Mouse (Mus musculus): ENCODE data around the gene Atf3.
A peak's percentile ranks its signal among the peaks of the same experiment; 100 is the strongest.

Atf3 gene

DNA sequence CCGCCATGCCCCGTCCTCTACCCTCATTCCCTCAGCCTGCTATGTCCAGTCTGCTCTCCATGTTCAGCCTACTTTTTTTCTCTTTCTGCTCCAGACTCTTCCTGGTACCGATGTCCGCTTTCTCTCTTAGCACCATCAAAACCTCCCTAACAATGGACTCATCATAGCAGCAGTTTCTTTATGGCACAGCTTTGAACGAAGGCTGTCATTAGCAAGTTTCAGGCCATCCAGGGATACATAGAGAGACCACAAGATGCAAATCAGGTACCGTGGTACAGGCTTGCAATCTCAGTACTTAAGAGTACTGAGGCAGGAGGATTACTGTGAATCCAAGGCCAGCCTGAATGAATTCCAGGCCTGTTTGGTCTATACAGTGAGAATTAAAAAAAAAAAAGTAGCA, 25.1 kb downstream of the Atf3 start:
- DNase-seq (ENCODE audit: low spot score in 2 of 2), result no peak

DNA sequence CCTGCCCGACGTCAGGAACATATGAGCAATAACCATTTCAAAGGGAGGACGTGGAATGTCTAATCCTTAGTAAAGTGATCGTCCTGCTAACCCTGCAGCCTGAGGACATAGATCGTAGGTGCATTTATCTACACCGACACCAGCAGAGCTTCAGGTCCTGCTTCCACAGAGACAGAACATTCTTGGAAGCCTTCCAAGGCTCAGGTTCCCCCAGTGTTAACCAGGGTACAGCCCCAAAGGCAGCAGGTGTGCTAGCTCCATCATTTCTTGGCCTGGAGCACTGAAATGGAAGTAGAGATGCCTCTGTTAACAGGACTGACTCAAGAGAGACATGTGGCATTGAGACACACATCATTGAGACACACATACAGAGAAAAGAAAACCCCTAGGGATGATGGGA, 25.6 kb downstream of the Atf3 start:
- DNase-seq (ENCODE audit: low spot score in 2 of 2), result no peak

DNA sequence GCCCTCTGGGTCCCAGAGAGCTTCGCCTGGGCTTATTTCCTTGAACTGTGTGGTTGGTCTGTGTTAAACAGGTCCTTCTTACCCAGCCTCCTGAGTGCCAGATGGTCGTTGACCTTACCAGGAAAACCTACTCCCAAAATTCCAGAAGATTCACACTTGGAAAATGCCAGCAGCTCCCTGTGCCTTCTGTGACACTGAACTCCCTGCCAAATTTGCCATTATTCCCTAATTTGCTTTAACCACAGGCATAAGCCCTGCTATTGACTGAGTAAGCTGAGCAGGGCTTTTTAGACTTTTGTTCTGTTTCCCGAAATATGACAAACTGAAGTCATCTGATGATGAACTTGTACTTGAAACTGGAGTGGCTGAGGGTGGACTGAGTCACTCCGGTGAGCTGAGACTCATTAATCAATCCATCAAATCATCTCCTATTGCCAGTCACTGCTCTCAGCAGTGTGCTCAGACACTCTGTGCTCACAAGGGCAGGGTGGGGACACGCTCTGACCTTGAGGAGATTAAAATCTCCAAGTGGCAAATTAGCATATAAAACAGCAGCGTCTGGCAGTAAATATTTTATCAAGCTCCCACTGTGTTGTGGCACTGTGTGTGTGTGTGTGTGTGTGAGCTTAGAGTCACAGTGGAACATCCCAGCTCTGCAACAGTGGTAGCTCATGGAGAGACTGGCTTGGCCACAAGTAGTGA, 28.0 kb downstream of the Atf3 start:
- no peak for DNase-seq (ENCODE audit: low spot score in 2 of 2)

DNA sequence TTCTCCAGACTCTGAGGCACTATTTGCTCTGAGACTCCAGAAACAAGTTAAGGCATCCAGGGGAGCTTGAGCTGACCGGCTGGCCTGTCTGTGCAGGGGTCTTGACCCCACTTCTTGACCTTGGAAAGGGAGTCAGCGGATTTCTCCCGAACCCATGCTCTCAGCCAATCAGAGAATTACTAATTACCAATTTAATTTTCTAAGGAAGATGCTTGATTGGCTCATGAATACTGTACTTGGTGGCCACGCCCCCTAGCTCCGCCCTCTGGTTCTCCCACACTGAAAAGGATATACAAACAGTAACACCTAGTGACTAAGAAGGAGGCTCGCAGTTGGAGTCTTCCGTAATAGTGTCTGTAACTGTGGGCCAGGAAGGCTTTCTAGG, 31.5 kb downstream of the Atf3 start:
- no peak for DNase-seq (ENCODE audit: low spot score in 2 of 2)

DNA sequence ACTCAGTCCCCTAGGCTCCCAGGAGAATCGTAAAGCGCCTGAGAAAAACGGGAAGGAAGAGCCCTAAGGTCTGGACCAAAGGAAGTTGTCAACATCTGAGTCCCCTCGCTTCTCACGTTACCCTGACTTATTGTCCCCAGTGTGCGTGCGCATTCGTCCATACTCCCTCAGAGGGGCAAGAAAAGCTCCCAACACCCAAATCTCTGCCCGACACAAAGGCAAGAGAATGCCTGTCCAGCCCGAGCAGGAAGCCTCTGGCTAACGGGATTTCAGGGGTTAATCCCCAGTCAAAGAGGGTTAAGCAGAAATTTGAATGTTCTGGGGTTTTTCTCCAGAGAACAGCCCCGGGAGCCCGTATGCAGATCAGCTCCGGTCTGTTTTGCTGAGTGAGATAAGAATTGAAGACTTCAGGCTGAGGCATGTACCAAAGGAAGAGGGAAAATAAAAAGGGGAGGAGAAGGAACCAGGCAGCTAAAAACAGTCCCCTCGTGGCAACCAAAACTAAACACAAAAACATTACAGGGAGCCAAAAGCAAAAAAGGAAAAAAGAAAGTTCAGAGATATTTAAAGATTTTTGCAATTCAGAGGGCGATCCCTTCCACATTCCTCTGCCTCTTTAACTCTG, 32.0 kb downstream of the Atf3 start:
- no peak for DNase-seq (ENCODE audit: low spot score in 2 of 2)

DNA sequence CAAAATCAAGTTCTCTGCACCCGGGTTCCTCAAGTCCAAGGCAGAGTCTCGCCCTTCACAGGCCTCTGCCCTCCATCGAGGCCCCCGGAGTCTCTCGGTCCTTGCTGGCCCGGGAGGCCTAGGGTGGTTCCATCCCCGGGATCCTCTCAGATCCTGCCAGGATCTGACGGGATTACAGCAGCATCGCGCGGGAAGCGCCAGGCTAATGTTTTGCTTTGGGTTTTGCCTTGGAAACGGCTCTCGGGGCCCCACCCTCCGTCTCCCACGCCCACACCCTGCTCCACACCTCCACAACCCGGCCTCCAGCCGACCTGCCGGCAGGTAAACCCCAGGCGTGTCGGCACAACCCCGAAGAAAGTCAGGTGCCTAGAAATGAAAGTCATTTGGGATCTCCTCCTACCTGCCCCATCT, 33.0 kb downstream of the Atf3 start:
- no peak for DNase-seq (ENCODE audit: low spot score in 2 of 2)

DNA sequence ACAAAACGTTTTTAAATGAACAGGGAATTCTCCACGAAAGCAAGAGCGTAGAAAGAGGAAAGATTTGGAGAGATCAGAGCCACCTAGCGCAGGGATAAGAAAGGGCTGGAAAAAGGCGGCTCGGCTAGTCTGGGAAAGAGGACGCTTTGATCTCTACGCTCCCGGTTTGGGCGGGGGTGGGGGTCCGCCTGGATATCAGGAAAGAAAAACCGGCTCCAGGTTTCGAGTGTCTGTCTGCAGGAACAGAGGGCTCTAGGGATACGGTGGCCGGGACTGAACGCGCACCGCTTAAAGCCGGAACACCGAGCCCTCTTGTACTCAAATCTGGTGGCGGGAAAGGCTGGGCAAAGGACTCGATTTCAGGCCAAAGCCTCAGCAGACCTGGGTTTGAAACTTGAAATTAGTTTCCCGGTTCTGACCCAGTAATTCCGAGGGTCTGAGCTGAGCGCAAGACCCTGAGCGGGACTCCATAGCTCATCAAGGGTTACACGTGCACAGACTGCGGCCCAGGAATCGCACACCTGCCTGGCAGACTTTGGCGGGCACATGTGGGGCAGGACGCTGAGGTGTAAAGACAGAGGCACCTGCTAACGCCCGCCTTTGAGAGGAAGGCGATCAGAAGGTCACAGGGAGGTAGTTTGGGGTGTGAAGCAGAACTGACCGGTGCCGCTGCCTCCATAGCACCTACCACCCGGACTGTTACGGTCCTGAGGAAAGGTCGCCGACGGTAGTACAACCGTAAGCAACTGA, 33.6 kb downstream of the Atf3 start:
- DNase-seq (ENCODE audit: low spot score in 2 of 2), result peak in 1 of 2 experiments; percentile 11

DNA sequence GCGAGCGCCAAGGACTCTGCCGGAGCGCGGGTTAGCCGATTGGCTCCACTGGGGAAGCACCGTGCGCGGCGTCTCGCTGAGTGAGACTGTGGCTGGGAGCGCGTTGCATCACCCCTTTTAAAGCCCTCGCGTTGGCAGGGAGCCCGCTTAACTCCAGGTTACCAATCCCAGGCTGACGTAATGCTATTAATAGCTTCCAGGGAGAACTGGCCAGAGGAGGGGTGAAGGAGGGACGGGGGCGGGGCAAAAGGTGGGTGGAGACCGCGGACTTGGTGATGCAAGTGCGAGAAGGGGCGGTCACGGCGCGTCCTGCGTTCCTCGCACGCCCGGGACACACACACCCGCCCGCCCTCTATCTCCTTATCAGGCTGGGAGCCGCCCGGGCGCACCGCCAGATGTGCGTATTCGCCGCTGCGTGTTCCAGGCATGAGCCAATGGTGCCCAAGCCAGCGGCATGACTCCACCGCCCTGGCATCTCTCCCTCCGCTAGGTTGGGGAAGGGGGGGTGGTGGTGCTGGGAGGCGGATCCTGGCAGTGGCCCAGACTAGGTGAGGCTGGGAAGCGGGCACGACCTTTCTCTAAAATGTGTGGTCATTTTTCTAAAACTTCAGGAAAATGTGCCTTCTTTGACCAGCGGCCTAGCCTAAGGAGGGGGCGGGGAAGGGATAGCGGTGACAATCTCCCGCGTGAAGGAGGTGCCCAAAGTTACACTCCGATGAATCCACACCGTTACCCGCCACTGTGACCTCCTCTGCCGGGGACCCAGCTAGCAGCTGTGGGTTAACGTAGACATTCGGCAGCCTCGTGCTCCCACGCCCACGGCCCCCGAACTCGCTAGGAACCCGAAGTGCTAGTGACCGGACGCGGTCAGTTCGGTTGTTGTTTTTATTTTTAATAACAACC, 34.4 kb downstream of the Atf3 start:
- DNase-seq (ENCODE audit: low spot score in 2 of 2), result peak; percentile 47 to 74

DNA sequence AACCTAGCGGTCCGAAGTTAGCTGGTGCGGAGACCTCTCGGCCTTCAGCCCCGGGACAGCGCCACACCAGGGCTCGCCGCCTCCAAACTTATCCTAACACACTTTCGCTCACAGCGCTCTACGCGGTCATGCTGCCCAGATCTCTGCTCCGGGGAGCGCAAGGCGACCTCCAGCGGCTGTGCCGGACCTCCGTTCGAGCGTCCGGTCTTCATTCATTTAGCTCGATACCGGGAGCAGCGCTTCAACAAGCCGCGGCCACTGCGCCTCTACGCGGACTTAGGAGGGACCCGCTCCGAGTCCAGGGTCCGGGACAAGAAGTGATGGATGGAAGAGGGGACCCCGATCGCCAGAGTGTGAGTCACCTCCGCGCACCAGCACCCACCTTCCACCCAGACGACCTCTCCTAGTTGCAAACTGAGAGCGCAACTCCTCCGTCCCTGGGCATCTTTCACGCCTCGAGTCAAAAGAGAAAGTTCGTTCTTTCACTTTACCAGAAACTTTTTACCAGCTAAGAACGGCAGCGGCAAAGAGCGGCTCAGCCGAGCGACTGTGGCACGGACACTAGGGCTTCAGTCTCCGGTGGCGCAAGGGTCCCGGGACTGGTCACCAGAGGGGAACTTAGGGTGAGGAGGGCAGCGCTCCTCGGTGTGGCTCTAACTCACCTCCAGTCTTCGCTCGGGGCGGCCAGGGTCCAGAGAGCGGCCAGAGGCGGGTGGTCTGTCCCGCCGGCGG, 35.2 kb downstream of the Atf3 start:
- peak in 1 of 2 experiments; percentile 30 for DNase-seq (ENCODE audit: low spot score in 2 of 2)

DNA sequence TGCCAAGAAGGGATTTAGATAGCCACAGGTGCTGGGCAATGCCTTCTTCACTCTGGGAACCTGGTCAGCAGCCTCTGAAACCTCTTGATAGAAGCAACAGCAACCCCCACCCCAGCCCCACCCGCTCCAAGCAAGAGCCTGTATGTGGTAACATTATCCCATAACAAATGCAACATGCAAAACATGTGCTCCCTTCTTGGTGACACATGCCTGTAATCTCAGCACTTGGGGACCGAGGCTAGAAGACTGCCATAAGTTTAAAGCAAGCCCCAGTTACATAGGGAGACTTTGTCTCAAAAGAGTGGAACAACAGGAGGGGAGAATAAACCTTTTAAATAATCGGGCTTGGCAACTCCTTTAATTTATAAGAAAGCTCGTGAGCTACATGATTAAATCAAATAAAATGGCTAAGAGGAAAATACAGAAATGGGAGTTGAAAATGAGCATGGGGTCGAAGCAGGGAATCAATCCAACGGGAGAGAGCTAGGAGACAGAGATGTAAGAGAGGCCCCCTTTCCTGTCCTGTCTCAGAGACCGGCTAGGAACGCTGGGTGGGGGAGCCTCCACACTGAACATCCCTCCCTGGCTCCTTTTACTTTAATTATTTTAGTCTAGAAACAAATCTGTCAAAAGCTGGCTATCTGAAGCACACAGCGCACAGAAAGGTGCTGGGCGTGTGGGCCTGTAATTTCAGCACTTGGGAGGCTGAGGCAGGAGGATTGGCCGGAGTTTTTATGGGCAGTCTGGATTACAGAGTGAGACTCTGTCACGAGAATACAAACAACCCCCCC, 36.2 kb downstream of the Atf3 start:
- no peak for DNase-seq (ENCODE audit: low spot score in 2 of 2)

DNA sequence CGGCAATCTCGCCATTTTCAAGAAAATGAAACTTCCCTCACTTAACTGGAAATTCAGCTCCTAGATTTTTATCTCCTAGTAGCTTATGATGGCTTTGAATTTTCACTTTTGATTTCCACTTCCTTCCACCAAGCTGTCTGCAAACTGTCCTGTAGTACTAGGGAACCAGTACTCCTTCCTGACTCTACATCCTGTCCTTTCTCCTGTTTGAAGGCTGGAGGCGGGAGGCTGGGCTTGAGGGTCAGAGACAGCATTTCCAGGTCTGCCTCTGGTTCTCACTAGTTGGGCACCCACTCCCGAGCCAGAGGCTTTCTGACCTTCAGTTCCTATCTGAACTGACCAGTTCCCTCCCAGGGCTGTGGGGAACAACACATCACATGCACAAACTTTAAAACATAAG, 37.4 kb downstream of the Atf3 start:
- DNase-seq (ENCODE audit: low spot score in 2 of 2), result no peak

DNA sequence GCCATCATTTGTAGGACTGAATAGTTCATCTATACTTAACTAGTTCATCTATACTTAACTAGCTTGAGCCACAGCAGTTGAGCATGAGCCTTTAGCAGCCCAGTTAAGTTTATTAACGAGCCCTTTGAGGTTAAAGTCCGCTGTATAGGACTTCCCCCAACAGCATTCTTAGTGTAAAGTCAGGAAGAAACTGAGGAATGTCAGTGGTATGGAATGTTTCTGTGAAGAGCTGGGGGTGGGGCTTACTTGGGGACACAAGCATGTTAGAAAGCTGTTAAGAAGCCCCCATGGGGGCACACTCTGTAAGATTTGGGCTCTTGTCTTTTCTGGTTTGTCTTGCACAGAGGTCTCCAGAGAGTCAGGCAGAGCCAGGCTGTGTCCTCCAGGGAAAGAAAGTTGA, 38.0 kb downstream of the Atf3 start:
- DNase-seq (ENCODE audit: low spot score in 2 of 2), result no peak

DNA sequence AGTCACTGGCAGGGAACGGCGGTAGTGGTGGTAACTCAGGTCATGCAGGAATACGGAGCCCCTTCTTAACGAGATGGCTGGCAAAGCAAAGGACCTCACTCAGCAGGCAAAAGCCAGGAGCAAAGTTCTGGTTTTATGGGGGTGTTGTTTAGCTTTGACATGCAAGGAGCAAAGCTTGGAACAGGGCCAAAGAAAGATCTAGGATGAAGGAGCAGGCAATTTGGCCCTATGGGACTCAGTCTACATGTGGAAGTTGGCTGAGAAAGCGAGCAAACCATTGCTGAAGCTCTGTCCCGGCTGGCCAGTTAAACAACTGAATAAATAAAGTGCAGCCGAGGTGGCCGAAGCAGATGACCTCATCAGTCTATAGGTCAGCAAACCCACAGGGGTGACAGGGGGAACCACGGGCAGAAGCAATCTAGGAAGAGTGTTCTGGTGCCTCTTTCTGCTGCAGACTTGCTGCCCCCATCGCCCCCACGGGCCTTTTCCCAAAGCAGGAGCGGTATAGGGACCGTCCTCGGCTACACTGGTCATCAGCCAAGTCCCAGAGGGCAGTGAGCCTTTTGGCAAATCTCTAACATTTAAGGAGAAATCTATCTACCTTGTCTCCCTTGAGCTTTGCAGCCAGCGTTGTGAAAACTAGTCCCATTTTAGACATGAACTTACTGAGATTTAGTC, 39.2 kb downstream of the Atf3 start:
- DNase-seq (ENCODE audit: low spot score in 2 of 2), result no peak

DNA sequence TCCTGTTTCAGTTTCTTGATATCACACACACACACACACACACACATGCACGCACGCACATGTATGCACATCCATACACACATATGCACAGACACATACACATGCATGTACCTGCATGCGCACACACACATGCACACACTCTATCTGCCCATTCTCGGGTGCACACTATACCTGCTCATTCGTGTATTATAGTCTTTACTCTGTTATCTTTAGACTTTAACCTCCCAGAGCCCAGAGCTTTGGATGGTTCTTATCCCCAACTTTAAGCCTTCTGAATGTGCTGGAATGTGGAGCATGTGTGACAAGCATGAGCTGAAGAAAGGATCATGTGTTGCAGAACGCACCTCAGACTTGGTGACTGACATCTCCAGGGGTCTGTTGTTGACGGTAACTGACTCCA, 41.0 kb downstream of the Atf3 start:
- no peak for DNase-seq (ENCODE audit: low spot score in 2 of 2)

DNA sequence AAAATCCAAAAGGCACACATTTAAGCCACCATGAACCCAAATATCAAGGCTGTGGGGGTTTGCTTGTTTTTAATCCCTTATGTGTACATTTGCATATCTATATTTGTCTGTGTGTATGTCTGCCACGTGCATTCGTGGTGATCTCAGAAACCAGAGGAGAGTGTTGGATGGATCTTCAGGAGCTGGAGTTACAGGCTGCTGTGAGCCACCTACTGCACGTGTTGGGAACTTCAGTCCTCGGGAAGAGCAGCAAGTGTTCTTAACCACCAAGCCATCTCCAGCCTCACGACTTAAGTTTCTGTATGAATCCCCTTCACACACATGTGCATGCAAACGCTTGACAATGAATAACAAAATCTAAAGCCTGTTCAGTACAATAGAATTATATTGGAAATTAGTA, 45.4 kb downstream of the Atf3 start:
- DNase-seq (ENCODE audit: low spot score in 2 of 2), result peak in 1 of 2 experiments; percentile 23

DNA sequence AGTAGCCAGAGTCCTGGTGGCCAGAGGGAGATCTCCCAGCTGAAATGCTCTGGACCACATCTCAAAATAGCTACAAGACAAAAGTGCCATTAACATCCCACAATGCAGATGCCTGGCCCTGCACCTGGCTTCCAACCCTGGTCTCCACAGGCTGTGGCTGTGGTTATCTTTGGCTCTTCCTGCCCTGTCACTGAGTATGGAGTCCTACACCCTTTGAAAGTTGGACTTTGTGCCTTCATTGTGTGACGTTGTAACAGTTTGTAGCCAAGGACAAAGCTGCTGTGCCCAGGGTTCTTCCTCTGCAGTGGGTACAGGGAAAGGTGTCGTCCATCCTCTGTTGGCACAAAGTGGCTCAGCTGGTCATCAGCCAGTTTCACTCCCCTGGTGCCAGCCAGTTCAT, 47.4 kb downstream of the Atf3 start:
- no peak for DNase-seq (ENCODE audit: low spot score in 2 of 2)

DNA sequence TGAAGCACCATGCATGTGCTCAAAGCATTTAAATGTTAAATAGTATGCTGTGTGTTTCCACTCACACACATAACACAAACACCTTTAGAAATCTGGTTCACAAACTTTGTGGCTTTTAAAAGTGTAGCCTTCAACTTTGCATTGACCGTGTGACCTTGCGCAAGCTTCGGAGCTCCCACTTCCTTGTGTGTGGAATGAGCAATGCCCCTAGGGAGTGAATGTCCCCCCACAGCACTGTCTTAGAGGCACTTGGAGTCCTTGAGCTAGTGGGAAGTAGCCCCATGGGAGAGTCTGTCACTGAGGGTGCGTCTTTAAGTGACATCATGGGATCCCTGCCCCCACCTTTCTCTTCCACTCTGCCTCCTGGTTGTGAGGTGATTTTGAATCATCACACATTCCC, 51.6 kb downstream of the Atf3 start:
- DNase-seq (ENCODE audit: low spot score in 2 of 2), result no peak

DNA sequence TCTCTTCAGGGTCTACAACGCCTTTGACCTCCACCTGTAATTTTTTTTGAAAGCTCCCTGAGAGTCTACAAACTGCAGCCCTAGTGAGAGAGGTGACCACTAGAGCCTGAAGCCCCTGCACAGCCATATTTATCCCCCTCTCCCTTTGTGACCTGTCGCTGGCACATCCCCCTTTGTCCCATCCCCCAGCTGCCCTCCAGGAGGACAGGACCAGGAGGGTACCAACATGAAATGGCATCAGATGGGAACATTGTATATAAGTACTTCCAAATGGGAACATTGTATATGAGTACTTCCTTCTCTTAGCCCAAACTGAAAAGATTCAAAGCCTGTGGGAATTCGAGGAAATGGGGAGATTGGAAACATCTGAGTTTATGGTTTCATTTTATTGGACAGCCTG, 53.1 kb downstream of the Atf3 start, which contains the start of gene Fam71a:
Gene Fam71a (minus strand): TSS at position 101 of the 400 bp plus-strand sequence.
- no peak for DNase-seq (ENCODE audit: low spot score in 2 of 2)

DNA sequence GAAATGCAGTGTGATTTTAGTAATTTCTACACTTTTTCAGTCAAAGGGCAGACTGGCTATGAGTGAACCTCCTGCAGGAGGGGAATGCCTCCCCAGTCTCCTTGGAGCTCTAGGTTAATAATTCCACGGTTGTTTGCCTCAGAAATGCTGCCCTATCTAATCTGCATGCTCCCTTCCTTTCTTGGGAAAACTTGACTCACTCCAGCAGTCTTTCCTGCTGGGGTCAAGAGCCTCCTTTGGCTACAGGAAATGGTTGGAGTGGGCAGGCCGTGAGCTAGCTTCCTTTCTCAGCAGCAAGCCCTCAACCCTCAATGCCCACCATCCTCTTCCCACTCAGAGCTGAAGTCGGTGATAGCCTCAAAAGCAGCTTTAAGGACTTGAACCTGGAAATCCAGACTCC, 63.5 kb downstream of the Atf3 start:
- no peak for DNase-seq (ENCODE audit: low spot score in 2 of 2)

DNA sequence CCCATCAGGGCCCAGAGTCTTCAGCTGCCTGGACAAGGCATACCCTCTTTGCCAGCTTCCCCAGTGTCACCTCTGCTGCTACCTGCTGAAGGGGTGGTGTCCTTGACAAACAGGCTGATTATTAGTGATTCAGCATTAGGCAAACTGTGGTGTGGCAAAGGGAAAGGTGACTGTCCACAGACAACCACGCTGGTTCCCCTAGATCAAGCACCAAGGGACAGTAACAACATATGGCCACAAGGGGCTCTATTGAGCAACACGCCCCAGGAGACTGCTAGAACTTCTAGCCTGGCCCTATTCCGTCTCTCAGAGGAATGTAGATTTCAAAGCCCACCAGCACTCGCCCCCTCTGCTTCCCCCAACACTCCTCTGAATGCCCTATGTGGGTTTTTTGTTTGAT, 64.8 kb downstream of the Atf3 start:
- peak in 1 of 2 experiments; percentile 20 for DNase-seq (ENCODE audit: low spot score in 2 of 2)
